Mouse (Mus musculus) MEL (cell line): Measurements from ENCODE around the gene Dusp14.

Source experiments
- CTCF ChIP-seq, 3 experiments: IDR thresholded peaks in 2 of 3; conservative IDR thresholded peaks in 1 of 3; 2 replicates each; pipeline ENCODE4 v1.5.1; 2011 to 2012; ENCODE audit warnings: low read length in 3 of 3, low read depth in 2 of 3, mild to moderate bottlenecking in 2 of 3, improper control_type of control experiment in 1 of 3, inconsistent platforms in 1 of 3, mixed read lengths in 1 of 3, moderate library complexity in 1 of 3; ENCODE audit not compliant: control insufficient read depth in 1 of 3, insufficient read depth in 1 of 3, poor library complexity in 1 of 3, severe bottlenecking in 1 of 3
- EP300 ChIP-seq, 2 experiments: IDR thresholded peaks; 2 replicates each; pipeline ENCODE4 v1.6.1; 2011; ENCODE audit warnings: improper control_type of control experiment in 2 of 2, low read length in 2 of 2, low read depth in 1 of 2, mild to moderate bottlenecking in 1 of 2
- GATA1 ChIP-seq: IDR thresholded peaks from 2 replicates; pipeline ENCODE4 v1.6.1; 2011; ENCODE audit warnings: low read depth, low read length, improper control_type of control experiment
- JUND ChIP-seq: IDR thresholded peaks from 2 replicates; pipeline ENCODE4 v1.6.1; 2011; ENCODE audit warnings: low read depth, mild to moderate bottlenecking, improper control_type of control experiment, low read length
- MEF2A ChIP-seq: IDR thresholded peaks from 2 replicates; pipeline ENCODE4 v1.6.1; 2014; ENCODE audit warnings: low read depth, mild to moderate bottlenecking, inconsistent platforms, low read length, improper control_type of control experiment; ENCODE audit not compliant: poor library complexity, insufficient replicate concordance, severe bottlenecking; ENCODE audit errors: extremely low read depth
- POLR2A ChIP-seq, 2 experiments: IDR thresholded peaks; 2 replicates each; pipeline ENCODE4 v1.6.1; 2011 to 2012; ENCODE audit warnings: low read length in 2 of 2, mild to moderate bottlenecking in 2 of 2, control low read depth in 1 of 2, improper control_type of control experiment in 1 of 2, low read depth in 1 of 2, moderate library complexity in 1 of 2; ENCODE audit not compliant: control insufficient read depth in 1 of 2, insufficient read depth in 1 of 2, poor library complexity in 1 of 2
- RCOR1 ChIP-seq: IDR thresholded peaks from 2 replicates; pipeline ENCODE4 v1.6.1; 2012; ENCODE audit warnings: low read depth, mild to moderate bottlenecking, inconsistent platforms, low read length, improper control_type of control experiment
- SMC3 ChIP-seq: IDR thresholded peaks from 2 replicates; pipeline ENCODE4 v1.6.1; 2011; ENCODE audit warnings: low read depth, low read length, improper control_type of control experiment
- TAL1 ChIP-seq: IDR thresholded peaks from 2 replicates; pipeline ENCODE4 v1.6.1; 2012; ENCODE audit warnings: mild to moderate bottlenecking, inconsistent platforms, low read length, moderate library complexity, mixed read lengths

GRCm38 (mm10) chr11:84003986-84004385 lies 65.1 kb downstream of the Dusp14 start:
- no peak for TF ChIP-seq EP300 (IDR thresholded peaks at IDR 0.05; ENCODE audit: low read depth in 1 of 2, low read length in 2 of 2)
- no peak for TF ChIP-seq CTCF (IDR thresholded peaks at IDR 0.05 in 2 of 3, conservative IDR thresholded peaks at IDR 0.05 in 1 of 3; ENCODE audit: control insufficient read depth in 1 of 3, insufficient read depth in 1 of 3, low read depth in 2 of 3, low read length in 3 of 3, poor library complexity in 1 of 3, severe bottlenecking in 1 of 3)
- no peak for TF ChIP-seq POLR2A (IDR thresholded peaks at IDR 0.05; ENCODE audit: control insufficient read depth in 1 of 2, insufficient read depth in 1 of 2, low read depth in 1 of 2, low read length in 2 of 2, poor library complexity in 1 of 2)
- no peak for TF ChIP-seq SMC3
- no peak for TF ChIP-seq JUND
- TF ChIP-seq RCOR1, result no peak
- no peak for TF ChIP-seq MEF2A
- TF ChIP-seq TAL1, result no peak
- TF ChIP-seq GATA1, result no peak
